Mouse (Mus musculus) C2C12 (cell line): Measurements from ENCODE around the gene D10Jhu81e.

Experiments
- CTCF ChIP-seq: IDR thresholded peaks from one replicate; pipeline ENCODE4 v1.5.1; 2011; ENCODE audit not compliant: control insufficient read depth, insufficient read depth, insufficient read length
- MAX ChIP-seq: IDR thresholded peaks from one replicate; pipeline ENCODE4 v1.6.1; 2011; ENCODE audit warnings: mild to moderate bottlenecking, control low read depth
- MYOD1 ChIP-seq: IDR thresholded peaks from one replicate; pipeline ENCODE4 v1.6.1; 2011; ENCODE audit warnings: low read depth; ENCODE audit not compliant: control insufficient read depth, insufficient read length
- MYOG ChIP-seq: IDR thresholded peaks from one replicate; pipeline ENCODE4 v1.6.1; 2011; ENCODE audit not compliant: control insufficient read depth, insufficient read length; ENCODE audit errors: extremely low read depth
- USF1 ChIP-seq: IDR thresholded peaks from one replicate; pipeline ENCODE4 v1.6.1; 2011; ENCODE audit warnings: low read depth, mild to moderate bottlenecking, control low read depth, moderate library complexity

GRCm38 (mm10) chr10:78184531-78185380 is 15.2 kb upstream of the D10Jhu81e start, which contains the start of gene Pwp2:
- TF ChIP-seq CTCF (no peak), MAX (peak; percentile 94), MYOG (no peak), USF1 (no peak), MYOD1 (no peak)
